Mouse (Mus musculus) hindbrain, postnatal 0 days (tissue): ENCODE data around the gene Rps29. TPM values are rescaled to one million over a fixed set of nuclear protein-coding genes. Genes with fewer than 3 reads are reported as not detected.

Experiments used
- ATAC-seq: fragments of 200-750 bp; cut with Nextera tagmentation; 2 replicates; pipeline ENCODE4 v1.8.0; 2017; ENCODE audit warnings: mild to moderate bottlenecking, moderate TSS enrichment, moderate library complexity
- DNase-seq: peaks from one replicate; pipeline ENCODE4 v3.0.0-alpha.2; 2015; ENCODE audit warnings: low spot score
- H3K27ac ChIP-seq: fragments of 300-500 bp; sonication (generic); 2 replicates; pipeline ENCODE4 v1.5.1; 2014; ENCODE audit warnings: mild to moderate bottlenecking
- H3K27me3 ChIP-seq: fragments of 300-500 bp; sonication (generic); 2 replicates; pipeline ENCODE4 v1.6.1; 2014; ENCODE audit warnings: low read length, mixed read lengths; ENCODE audit not compliant: insufficient read depth
- H3K36me3 ChIP-seq: fragments of 300-500 bp; sonication (generic); 2 replicates; pipeline ENCODE4 v1.6.1; 2014; ENCODE audit warnings: low read length, mixed read lengths; ENCODE audit not compliant: insufficient read depth
- H3K4me1 ChIP-seq: fragments of 300-500 bp; sonication (generic); 2 replicates; pipeline ENCODE4 v1.6.1; 2014; ENCODE audit warnings: antibody characterized with exemption, low read length, mixed read lengths; ENCODE audit not compliant: insufficient read depth
- H3K4me2 ChIP-seq: fragments of 300-500 bp; sonication (generic); 2 replicates; pipeline ENCODE4 v1.6.1; 2014; ENCODE audit warnings: low read depth, mild to moderate bottlenecking, low read length, moderate library complexity, mixed read lengths
- H3K4me3 ChIP-seq: fragments of 300-500 bp; sonication (generic); 2 replicates; pipeline ENCODE4 v1.5.1; 2014; ENCODE audit warnings: low read length
- H3K9ac ChIP-seq: fragments of 300-500 bp; sonication (generic); replicated peaks from 2 replicates; pipeline ENCODE4 v1.6.1; 2014; ENCODE audit warnings: mild to moderate bottlenecking, low read length, moderate library complexity, mixed read lengths
- H3K9me3 ChIP-seq: fragments of 300-500 bp; sonication (generic); 2 replicates; pipeline ENCODE4 v1.6.1; 2016; ENCODE audit warnings: low read length, mixed read lengths
- CTCF ChIP-seq: IDR thresholded peaks from 2 replicates; pipeline ENCODE4 v1.5.1; 2016; ENCODE audit warnings: antibody characterized with exemption, control low read depth, low read depth
- WGBS: fragments of 180-500 bp; shearing (Covaris S2); extraction: QIAGEN DNeasy Blood & Tissue Kit; methylation state at CpG from one replicate; pipeline ENCODE4 v1.1.7; 2014; 5-methylcytosine and 5-hydroxymethylcytosine counted together
- polyA plus RNA-seq: library from polyadenylated mRNA; unstranded; fragments of >200 nt; fragmentation: Nextera tagmentation; extraction: Ambion mirVana; gene quantifications from 2 replicates; pipeline ENCODE4 v1.2.1, GENCODE M21; 2015
- total RNA-seq: library from RNA; depleted of rRNA; stranded (reverse); fragments of >200 nt; gene quantifications from 2 replicates; pipeline ENCODE4 v1.2.3, GENCODE M21; 2014

Rps29 gene
- total and polyA plus RNA-seq, 2 experiments from 2014 or later = 153 to 1,492 TPM

DNA sequence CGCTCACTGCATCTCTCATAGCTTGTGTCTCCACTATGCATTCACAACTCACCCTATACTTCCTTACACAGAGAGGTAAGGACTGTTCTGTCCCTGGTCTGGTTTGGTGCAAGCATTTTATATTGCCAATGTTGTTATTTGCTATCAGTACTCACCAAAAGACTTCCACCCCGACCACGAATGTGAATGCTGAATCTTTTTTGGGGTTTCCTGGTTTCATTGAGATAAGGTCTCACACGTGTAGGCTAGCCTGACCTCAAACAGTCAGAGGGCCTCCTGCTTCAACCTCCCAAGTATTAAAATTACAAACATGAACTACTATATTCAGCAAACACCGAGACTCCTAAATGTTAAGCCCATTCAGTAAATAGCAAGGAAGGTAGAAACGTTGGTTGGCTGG, 27.7 kb downstream of the Rps29 start:
- H3K27ac ChIP-seq = no peak overlapping the region
- no peaks in the 10 kb centered on the region for H3K36me3 ChIP-seq
- H3K9me3 ChIP-seq = no peaks in the 10 kb centered on the region
- no peak overlapping the region for H3K9ac ChIP-seq
- no peak overlapping the region for H3K4me3 ChIP-seq
- TF ChIP-seq CTCF = no peak
- ATAC-seq = no peak
- 88% methylated on average over 6 of the region's 6 CpGs for WGBS
- no peak overlapping the region for H3K4me2 ChIP-seq
- H3K4me1 ChIP-seq = no peaks in the 10 kb centered on the region
- no peak for DNase-seq
- H3K27me3 ChIP-seq = no peaks in the 10 kb centered on the region

DNA sequence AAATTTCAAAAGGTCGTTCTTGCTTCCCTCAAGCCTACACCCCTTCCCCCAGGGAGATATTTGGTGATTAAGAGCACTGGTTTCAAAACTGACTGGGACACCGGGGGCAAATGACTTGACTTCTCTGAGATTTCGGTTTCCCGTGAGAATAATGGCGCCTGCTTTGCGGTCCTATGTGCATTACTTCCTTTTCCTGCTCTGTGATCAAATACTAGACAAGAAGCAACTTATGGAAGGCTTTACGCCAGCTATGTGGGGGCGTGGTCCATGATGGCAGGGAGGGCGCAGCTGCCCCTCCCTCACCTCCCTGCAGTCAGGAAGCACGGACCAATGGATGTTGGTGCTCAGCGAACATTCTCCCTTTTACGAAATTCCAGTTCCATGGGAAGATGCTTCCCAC, 28.5 kb downstream of the Rps29 start:
- Histone ChIP-seq H3K9me3 (no peaks in the 10 kb centered on the region), H3K27ac (no peak overlapping the region), H3K4me2 (peak overlapping the region; percentile 34), H3K36me3 (no peaks in the 10 kb centered on the region), H3K27me3 (no peaks in the 10 kb centered on the region), H3K4me3 (no peak overlapping the region), H3K4me1 (no peaks in the 10 kb centered on the region), H3K9ac (no peak overlapping the region)
- TF ChIP-seq CTCF = no peak
- WGBS = 72% methylated on average over 12 of the region's 12 CpGs
- no peak for ATAC-seq
- no peak for DNase-seq

DNA sequence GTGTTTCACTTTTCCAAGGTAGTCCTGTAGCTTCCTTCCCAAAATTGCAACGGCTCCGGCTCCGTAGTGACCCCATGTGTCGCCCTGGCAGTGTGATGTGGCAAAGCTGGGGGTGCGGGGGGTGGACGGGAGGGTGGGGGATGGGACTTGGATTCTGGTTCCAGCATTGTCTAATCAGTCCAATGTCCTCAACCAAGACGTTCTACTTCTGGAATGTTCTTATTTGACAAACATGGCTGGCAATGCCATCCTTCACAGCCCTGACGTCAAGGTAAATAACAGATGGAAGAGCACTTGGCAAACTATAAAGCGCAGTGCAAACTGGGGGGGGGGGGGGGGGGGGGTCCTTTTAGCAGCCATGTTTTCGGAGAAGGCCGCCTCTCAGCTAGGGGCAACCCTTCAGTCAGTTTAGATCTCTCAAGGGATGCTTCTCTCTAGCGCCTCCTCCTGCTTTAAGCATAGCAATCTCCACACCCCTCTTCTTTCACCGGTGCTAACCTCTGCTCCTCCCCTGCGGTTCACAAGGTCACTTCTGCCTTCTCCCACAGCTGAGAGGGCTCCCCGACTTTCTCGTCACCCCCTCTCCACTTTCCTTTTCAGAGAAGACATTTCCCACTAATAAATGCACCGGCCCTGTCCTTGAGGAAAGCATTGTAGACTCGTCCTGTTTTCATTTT, 29.2 kb downstream of the Rps29 start:
- no peaks in the 10 kb centered on the region for H3K4me1 ChIP-seq
- WGBS = 44% methylated on average over 17 of the region's 18 CpGs
- H3K27ac ChIP-seq = no peak overlapping the region
- no peaks in the 10 kb centered on the region for H3K9me3 ChIP-seq
- no peaks in the 10 kb centered on the region for H3K27me3 ChIP-seq
- ATAC-seq = no peak
- no peak for DNase-seq
- no peaks in the 10 kb centered on the region for H3K36me3 ChIP-seq
- peak overlapping the region; percentile 34 for H3K4me2 ChIP-seq
- no peak overlapping the region for H3K4me3 ChIP-seq
- H3K9ac ChIP-seq = no peak overlapping the region
- no peak for TF ChIP-seq CTCF

DNA sequence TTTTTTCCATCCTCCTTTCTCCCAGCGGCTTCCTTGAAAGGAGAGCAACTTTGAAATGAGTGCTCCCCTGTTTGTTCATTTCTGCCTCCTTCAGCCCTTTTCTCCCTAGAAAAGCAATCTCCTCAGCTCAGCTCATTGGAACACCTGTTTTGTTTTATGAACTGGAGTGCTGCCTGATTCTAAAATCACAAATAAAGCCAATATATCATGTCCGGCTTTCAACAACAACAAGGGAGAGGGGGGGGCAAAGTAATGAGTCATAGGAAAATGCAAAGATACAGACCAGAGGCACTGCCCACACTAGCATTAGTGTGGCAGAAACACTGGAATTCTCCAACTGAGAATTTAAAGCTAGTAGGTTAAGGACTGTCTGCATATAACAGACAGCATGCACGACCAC, 31.4 kb downstream of the Rps29 start:
- H3K4me3 ChIP-seq = no peak overlapping the region
- H3K4me1 ChIP-seq = no peaks in the 10 kb centered on the region
- 92% methylated on average over 3 of the region's 3 CpGs for WGBS
- no peaks in the 10 kb centered on the region for H3K36me3 ChIP-seq
- H3K9me3 ChIP-seq = no peaks in the 10 kb centered on the region
- no peak overlapping the region for H3K4me2 ChIP-seq
- no peak for DNase-seq
- no peak overlapping the region for H3K9ac ChIP-seq
- TF ChIP-seq CTCF = no peak
- ATAC-seq = no peak
- no peaks in the 10 kb centered on the region for H3K27me3 ChIP-seq
- H3K27ac ChIP-seq = no peak overlapping the region

DNA sequence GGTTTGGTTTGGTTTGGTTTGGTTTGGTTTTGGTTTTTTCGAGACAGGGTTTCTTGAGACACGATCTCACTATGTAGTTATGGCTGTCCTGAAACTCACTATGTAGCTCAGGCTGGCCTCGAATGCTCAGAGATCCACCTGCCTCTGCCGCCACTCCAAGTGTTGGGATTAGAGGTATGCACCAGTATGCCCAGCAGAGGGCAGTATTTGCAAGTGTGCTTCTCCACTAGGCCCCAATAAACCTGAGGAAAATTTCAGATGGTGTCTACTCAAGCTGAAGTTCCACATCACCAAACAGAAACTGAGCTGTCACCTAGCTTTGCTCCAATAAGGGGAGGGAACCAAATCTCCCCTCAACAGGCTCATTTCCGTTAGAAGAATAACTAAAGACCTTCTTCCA, 31.8 kb downstream of the Rps29 start:
- Histone ChIP-seq H3K4me1 (no peaks in the 10 kb centered on the region), H3K4me2 (no peak overlapping the region), H3K4me3 (no peak overlapping the region), H3K36me3 (no peaks in the 10 kb centered on the region), H3K9me3 (no peaks in the 10 kb centered on the region), H3K27me3 (no peaks in the 10 kb centered on the region), H3K27ac (no peak overlapping the region), H3K9ac (no peak overlapping the region)
- no peak for DNase-seq
- 91% methylated on average over 5 of the region's 5 CpGs for WGBS
- ATAC-seq = no peak
- peak; percentile 18; the same call in 1 of the 2 replicates for TF ChIP-seq CTCF

DNA sequence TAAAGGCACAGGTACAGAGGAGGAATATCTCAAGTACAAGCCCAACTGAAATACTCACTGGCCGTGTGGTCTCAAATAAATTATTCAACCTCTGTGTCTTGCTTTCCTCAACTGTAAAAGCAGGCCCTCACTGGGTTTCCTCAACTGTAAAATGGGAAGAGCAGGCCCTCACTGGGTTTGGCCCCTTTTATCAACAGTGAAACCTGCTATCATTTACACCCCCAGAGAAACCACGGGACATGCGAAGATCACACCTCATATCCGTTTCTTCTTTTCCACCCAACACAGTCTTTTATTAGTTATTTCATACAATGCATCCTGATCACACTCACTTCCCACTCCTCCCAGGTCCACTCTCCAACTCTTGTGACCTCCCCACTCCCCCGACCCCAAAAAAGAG, 33.9 kb downstream of the Rps29 start:
- Histone ChIP-seq H3K36me3 (no peaks in the 10 kb centered on the region), H3K27me3 (no peaks in the 10 kb centered on the region), H3K9me3 (no peaks in the 10 kb centered on the region), H3K4me2 (no peak overlapping the region), H3K4me3 (no peak overlapping the region), H3K9ac (no peak overlapping the region), H3K4me1 (no peaks in the 10 kb centered on the region), H3K27ac (no peak overlapping the region)
- no peak for TF ChIP-seq CTCF
- 92% methylated on average over 5 of the region's 5 CpGs for WGBS
- ATAC-seq (no peak), DNase-seq (no peak)

DNA sequence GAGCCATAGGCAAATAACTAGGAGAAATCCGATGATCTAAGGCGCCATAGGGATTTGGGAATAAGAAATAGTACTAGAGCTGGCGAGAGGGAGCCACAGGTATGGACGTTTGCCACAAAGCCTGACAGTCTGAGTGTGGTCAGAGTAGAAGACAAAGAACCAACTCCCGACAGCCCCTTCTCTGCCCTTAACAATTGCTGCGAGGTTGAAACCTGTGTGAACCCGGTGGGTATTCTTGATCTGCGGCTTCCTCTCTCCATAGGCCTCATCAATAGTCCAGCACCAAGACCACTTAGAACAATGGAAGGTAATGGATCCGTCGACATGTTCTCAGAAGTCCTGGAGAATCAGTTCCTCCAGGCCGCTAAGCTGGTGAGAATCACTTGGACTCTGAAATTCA, 36.2 kb downstream of the Rps29 start:
- no peaks in the 10 kb centered on the region for H3K27me3 ChIP-seq
- ATAC-seq (no peak), DNase-seq (no peak)
- no peak overlapping the region for H3K4me3 ChIP-seq
- H3K4me2 ChIP-seq = no peak overlapping the region
- WGBS = 91% methylated on average over 11 of the region's 11 CpGs
- no peaks in the 10 kb centered on the region for H3K4me1 ChIP-seq
- H3K36me3 ChIP-seq = no peaks in the 10 kb centered on the region
- no peaks in the 10 kb centered on the region for H3K9me3 ChIP-seq
- TF ChIP-seq CTCF = no peak
- no peak overlapping the region for H3K9ac ChIP-seq
- H3K27ac ChIP-seq = no peak overlapping the region
